Mouse (Mus musculus) heart, postnatal 0 days (tissue): ENCODE data around the gene Rfx1.

Experiments used
- CTCF ChIP-seq: IDR thresholded peaks from 2 replicates; pipeline ENCODE4 v1.5.1; 2016; ENCODE audit warnings: antibody characterized with exemption, control low read depth, low read depth
- EP300 ChIP-seq: IDR thresholded peaks from 2 replicates; pipeline ENCODE4 v1.6.1; 2016; ENCODE audit warnings: antibody characterized with exemption, low read depth

GRCm38 (mm10) chr8:84060245-84060644 is 6.4 kb upstream of the Rfx1 start:
- TF ChIP-seq EP300 (no peak), CTCF (no peak)
